Mouse (Mus musculus) hindbrain, embryonic 14.5 days (tissue): ENCODE data around the gene Pla2g12a. TPM values are rescaled to one million over a fixed set of nuclear protein-coding genes. Genes with fewer than 3 reads are reported as not detected.

Source experiments
- ATAC-seq: fragments of 200-750 bp; cut with Nextera tagmentation; 2 replicates; pipeline ENCODE4 v1.8.0; 2017; ENCODE audit warnings: moderate number of reproducible peaks, mild to moderate bottlenecking, moderate TSS enrichment, moderate library complexity; ENCODE audit not compliant: low FRiP score
- DNase-seq: peaks from one replicate; pipeline ENCODE4 v3.0.0-alpha.2; 2015; ENCODE audit warnings: low spot score
- H3K27ac ChIP-seq: fragments of 300-500 bp; sonication (generic); 2 replicates; pipeline ENCODE4 v1.5.1; 2014; ENCODE audit warnings: mild to moderate bottlenecking, moderate library complexity
- H3K27me3 ChIP-seq: fragments of 300-500 bp; sonication (generic); 2 replicates; pipeline ENCODE4 v1.6.1; 2014; ENCODE audit warnings: mild to moderate bottlenecking, low read length, mixed read lengths; ENCODE audit not compliant: control insufficient read depth, insufficient read depth
- H3K36me3 ChIP-seq: fragments of 300-500 bp; sonication (generic); replicated peaks from 2 replicates; pipeline ENCODE4 v1.6.1; 2014; ENCODE audit not compliant: control insufficient read depth, insufficient read depth
- H3K4me1 ChIP-seq: fragments of 300-500 bp; sonication (generic); replicated peaks from 2 replicates; pipeline ENCODE4 v1.6.1; 2014; ENCODE audit warnings: antibody characterized with exemption, low read length, mixed read lengths; ENCODE audit not compliant: control insufficient read depth, insufficient read depth
- H3K4me2 ChIP-seq: fragments of 300-500 bp; sonication (generic); replicated peaks from 2 replicates; pipeline ENCODE4 v1.6.1; 2014; ENCODE audit warnings: mild to moderate bottlenecking, moderate library complexity
- H3K4me3 ChIP-seq: fragments of 300-500 bp; sonication (generic); replicated peaks from 2 replicates; pipeline ENCODE4 v1.5.1; 2014; ENCODE audit warnings: mild to moderate bottlenecking, low read length
- H3K9ac ChIP-seq: fragments of 300-500 bp; sonication (generic); 2 replicates; pipeline ENCODE4 v1.6.1; 2014
- H3K9me3 ChIP-seq: fragments of 300-500 bp; sonication (generic); 2 replicates; pipeline ENCODE4 v1.6.1; 2016; ENCODE audit warnings: low read length; ENCODE audit not compliant: control insufficient read depth
- WGBS: fragments of 180-500 bp; shearing (Covaris S2); extraction: QIAGEN DNeasy Blood & Tissue Kit; methylation state at CpG from one replicate; pipeline ENCODE4 v1.1.7; 2014; 5-methylcytosine and 5-hydroxymethylcytosine counted together
- polyA plus RNA-seq: library from polyadenylated mRNA; unstranded; fragments of >200 nt; fragmentation: Nextera tagmentation; extraction: Ambion mirVana; gene quantifications from 2 replicates; pipeline ENCODE4 v1.2.1, GENCODE M21; 2014

Pla2g12a gene
- polyA plus RNA-seq, 1 experiment from 2014 or later: 38.4 TPM

GRCm38 (mm10) chr3:129892003-129892402, 13.6 kb downstream of the Pla2g12a start:
- Histone ChIP-seq H3K4me3 (no peak overlapping the region), H3K9ac (no peak overlapping the region)
- WGBS: 93% methylated on average over 5 of the region's 5 CpGs

GRCm38 (mm10) chr3:129893143-129893542, 14.7 kb downstream of the Pla2g12a start:
- H3K9ac ChIP-seq: no peak overlapping the region
- WGBS: over 99% methylated on average over 3 of the region's 3 CpGs
- ATAC-seq: no peak
- no peaks in the 10 kb centered on the region for H3K4me1 ChIP-seq
- no peaks in the 10 kb centered on the region for H3K27me3 ChIP-seq
- DNase-seq: no peak
- no peak overlapping the region for H3K4me3 ChIP-seq
- no peak overlapping the region for H3K27ac ChIP-seq
- peaks cover 40% of the 10 kb centered on the region for H3K36me3 ChIP-seq
- H3K9me3 ChIP-seq: no peaks in the 10 kb centered on the region
- no peak overlapping the region for H3K4me2 ChIP-seq

More at GRCm38 (mm10) chr3:129892003-129892402, 13.6 kb downstream of the Pla2g12a start:
- Histone ChIP-seq H3K27me3 (no peaks in the 10 kb centered on the region), H3K4me1 (no peaks in the 10 kb centered on the region), H3K9me3 (no peaks in the 10 kb centered on the region), H3K36me3 (peaks cover 40% of the 10 kb centered on the region), H3K27ac (no peak overlapping the region), H3K4me2 (no peak overlapping the region)
- no peak for DNase-seq
- ATAC-seq: no peak

GRCm38 (mm10) chr3:129896591-129896990, 18.2 kb downstream of the Pla2g12a start:
- H3K4me1 ChIP-seq: peaks cover 2% of the 10 kb centered on the region; the same call in 1 of the 2 replicates
- H3K27me3 ChIP-seq: no peaks in the 10 kb centered on the region
- DNase-seq: no peak
- no peak overlapping the region for H3K4me2 ChIP-seq
- peaks cover 26% of the 10 kb centered on the region for H3K36me3 ChIP-seq
- no peak for ATAC-seq
- WGBS: 94% methylated on average over 6 of the region's 6 CpGs
- H3K9me3 ChIP-seq: no peaks in the 10 kb centered on the region
- no peak overlapping the region for H3K9ac ChIP-seq
- no peak overlapping the region for H3K4me3 ChIP-seq
- no peak overlapping the region for H3K27ac ChIP-seq

- no peaks in the 10 kb centered on the region for H3K27me3 ChIP-seq
- DNase-seq (no peak), ATAC-seq (no peak)
- H3K4me1 ChIP-seq: peaks cover 13% of the 10 kb centered on the region; the same call in 1 of the 2 replicates
- H3K9ac ChIP-seq: no peak overlapping the region
- H3K27ac ChIP-seq: no peak overlapping the region
- no peaks in the 10 kb centered on the region for H3K9me3 ChIP-seq
- H3K4me2 ChIP-seq: no peak overlapping the region
- 63% methylated on average over 4 of the region's 4 CpGs for WGBS
- peaks cover 8% of the 10 kb centered on the region; the same call in 1 of the 2 replicates for H3K36me3 ChIP-seq
- no peak overlapping the region for H3K4me3 ChIP-seq
These were observed 20.5 kb downstream of the Pla2g12a start for GRCm38 (mm10) chr3:129898886-129899285.

GRCm38 (mm10) chr3:129901271-129901809, 22.9 kb downstream of the Pla2g12a start, which contains the start of gene Casp6:
Casp6 (plus strand) TSS chr3:129901425.
- Histone ChIP-seq H3K4me2 (peak within 1 kb of the TSS; percentile 67), H3K36me3 (no peaks in the 10 kb centered on the region), H3K4me3 (peak within 1 kb of the TSS; percentile 49), H3K27ac (no peak within 1 kb of the TSS), H3K9ac (peak within 1 kb of the TSS; percentile 57), H3K4me1 (peaks cover 13% of the 10 kb centered on the region; the same call in 1 of the 2 replicates), H3K9me3 (no peaks in the 10 kb centered on the region), H3K27me3 (no peaks in the 10 kb centered on the region)
- ATAC-seq (peak; percentile 90), DNase-seq (peak; percentile 50)
- 0% methylated on average over 34 of the region's 34 CpGs for WGBS

GRCm38 (mm10) chr3:129903369-129903768, 25.0 kb downstream of the Pla2g12a start:
- DNase-seq: no peak
- H3K27ac ChIP-seq: no peak overlapping the region
- no peak overlapping the region for H3K4me3 ChIP-seq
- H3K4me2 ChIP-seq: no peak overlapping the region
- peaks cover 13% of the 10 kb centered on the region; the same call in 1 of the 2 replicates for H3K4me1 ChIP-seq
- no peak for ATAC-seq
- no peaks in the 10 kb centered on the region for H3K27me3 ChIP-seq
- H3K36me3 ChIP-seq: no peaks in the 10 kb centered on the region
- H3K9ac ChIP-seq: no peak overlapping the region
- WGBS: 95% methylated on average over 3 of the region's 3 CpGs
- H3K9me3 ChIP-seq: no peaks in the 10 kb centered on the region

GRCm38 (mm10) chr3:129903866-129904265, 25.5 kb downstream of the Pla2g12a start:
- Histone ChIP-seq H3K9me3 (no peaks in the 10 kb centered on the region), H3K9ac (no peak overlapping the region), H3K4me3 (no peak overlapping the region), H3K27ac (no peak overlapping the region), H3K36me3 (no peaks in the 10 kb centered on the region), H3K4me1 (peaks cover 13% of the 10 kb centered on the region; the same call in 1 of the 2 replicates), H3K4me2 (no peak overlapping the region), H3K27me3 (no peaks in the 10 kb centered on the region)
- ATAC-seq (no peak), DNase-seq (no peak)
- 92% methylated on average over 8 of the region's 8 CpGs for WGBS

GRCm38 (mm10) chr3:129904381-129905132, 26.2 kb downstream of the Pla2g12a start:
- Histone ChIP-seq H3K4me2 (no peak overlapping the region), H3K4me3 (no peak overlapping the region), H3K27ac (no peak overlapping the region), H3K27me3 (no peaks in the 10 kb centered on the region), H3K36me3 (no peaks in the 10 kb centered on the region), H3K9ac (no peak overlapping the region), H3K4me1 (peaks cover 13% of the 10 kb centered on the region; the same call in 1 of the 2 replicates), H3K9me3 (no peaks in the 10 kb centered on the region)
- 87% methylated on average over 7 of the region's 7 CpGs for WGBS
- no peak for ATAC-seq
- DNase-seq: no peak

- no peak for ATAC-seq
- H3K9ac ChIP-seq: no peak overlapping the region
- H3K4me3 ChIP-seq: no peak overlapping the region
- no peak overlapping the region for H3K4me2 ChIP-seq
- H3K27me3 ChIP-seq: no peaks in the 10 kb centered on the region
- H3K9me3 ChIP-seq: no peaks in the 10 kb centered on the region
- H3K4me1 ChIP-seq: no peaks in the 10 kb centered on the region
- no peak for DNase-seq
- peaks cover 20% of the 10 kb centered on the region for H3K36me3 ChIP-seq
- no peak overlapping the region for H3K27ac ChIP-seq
- WGBS: 94% methylated on average over 14 of the region's 14 CpGs
These were observed 33.6 kb downstream of the Pla2g12a start for GRCm38 (mm10) chr3:129912025-129912424.
